Mouse (Mus musculus): ENCODE measurements around the gene Slx1b. TPM values are rescaled to one million over a fixed set of nuclear protein-coding genes. Genes with fewer than 3 reads are reported as not detected.

Gene Slx1b
- total RNA-seq, 1 experiment: 22.3 TPM

GRCm38 (mm10) chr7:126665269-126665668, 30.3 kb downstream of the Slx1b start:
- in situ Hi-C loops (cut with MboI; ENCODE audit: low sequenced_read_pairs in 2 of 2, unreplicated experiment in 2 of 2): no loop called here
- H3K9me3 ChIP-seq (ENCODE audit: control insufficient read depth, insufficient read depth, low read depth, low read length): no peaks in the 10 kb centered on the region
- no peaks in the 10 kb centered on the region for H3K4me1 ChIP-seq (ENCODE audit: control insufficient read depth in 2 of 2, insufficient read depth in 2 of 2, low read length in 2 of 2, poor library complexity in 1 of 2)
- DNase-seq (ENCODE audit: low read depth, low spot score): no peak
- H3K27ac ChIP-seq (ENCODE audit: insufficient read depth, low read depth, low read length, poor library complexity, severe bottlenecking): no peak overlapping the region
- no peak overlapping the region for H3K4me3 ChIP-seq (ENCODE audit: insufficient read depth in 1 of 2, low read depth in 1 of 2, low read length in 2 of 2, poor library complexity in 1 of 2, severe bottlenecking in 1 of 2)
- TF ChIP-seq MAFK (IDR thresholded peaks at IDR 0.05; ENCODE audit: insufficient read depth, low read depth, low read length) (no peak), HCFC1 (IDR thresholded peaks at IDR 0.05; ENCODE audit: borderline replicate concordance, insufficient read depth, low read length) (no peak), CHD2 (IDR thresholded peaks at IDR 0.05; ENCODE audit: low read depth, low read length) (no peak)
- H3K36me3 ChIP-seq (ENCODE audit: control insufficient read depth, insufficient read depth, low read length, poor library complexity, severe bottlenecking): peaks cover 11% of the 10 kb centered on the region; the same call in 1 of the 2 replicates
- no peak overlapping the region for H3K9ac ChIP-seq (ENCODE audit: insufficient read depth, low read depth, low read length, poor library complexity, severe bottlenecking)

DNA sequence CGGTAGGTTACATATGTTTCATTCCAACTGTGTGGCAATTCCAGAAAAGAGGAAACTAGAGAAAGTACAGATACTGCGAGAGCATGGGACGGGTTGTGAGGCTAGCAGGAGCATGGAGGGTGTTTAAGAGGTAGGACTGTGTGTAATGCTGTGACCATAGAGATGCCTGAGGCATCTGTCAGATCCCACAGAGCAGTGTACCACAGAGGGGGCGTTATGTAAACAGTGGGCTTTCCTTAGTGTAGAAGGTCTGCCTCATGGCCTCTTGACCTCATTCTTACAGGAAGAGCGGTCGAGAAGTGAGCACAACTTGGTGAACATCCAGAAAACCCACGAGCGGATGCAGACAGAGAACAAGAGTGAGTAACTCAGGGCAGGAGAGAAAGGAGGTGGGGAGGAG, 31.9 kb downstream of the Slx1b start:
- H3K9ac ChIP-seq (ENCODE audit: insufficient read depth, low read depth, low read length, poor library complexity, severe bottlenecking): no peak overlapping the region
- no peaks in the 10 kb centered on the region for H3K4me1 ChIP-seq (ENCODE audit: control insufficient read depth in 2 of 2, insufficient read depth in 2 of 2, low read length in 2 of 2, poor library complexity in 1 of 2)
- peaks cover 11% of the 10 kb centered on the region; the same call in 1 of the 2 replicates for H3K36me3 ChIP-seq (ENCODE audit: control insufficient read depth, insufficient read depth, low read length, poor library complexity, severe bottlenecking)
- no peaks in the 10 kb centered on the region for H3K9me3 ChIP-seq (ENCODE audit: control insufficient read depth, insufficient read depth, low read depth, low read length)
- H3K4me3 ChIP-seq (ENCODE audit: insufficient read depth in 1 of 2, low read depth in 1 of 2, low read length in 2 of 2, poor library complexity in 1 of 2, severe bottlenecking in 1 of 2): no peak overlapping the region
- no peak overlapping the region for H3K27ac ChIP-seq (ENCODE audit: insufficient read depth, low read depth, low read length, poor library complexity, severe bottlenecking)
- DNase-seq (ENCODE audit: low read depth, low spot score): no peak
- in situ Hi-C loops (cut with MboI; ENCODE audit: low sequenced_read_pairs in 2 of 2, unreplicated experiment in 2 of 2): no loop called here
- no peak for TF ChIP-seq HCFC1 (IDR thresholded peaks at IDR 0.05; ENCODE audit: borderline replicate concordance, insufficient read depth, low read length)
- TF ChIP-seq ZC3H11A (IDR thresholded peaks at IDR 0.05; ENCODE audit: borderline replicate concordance, low read depth, low read length): no peak
- no peak for TF ChIP-seq MAFK (IDR thresholded peaks at IDR 0.05; ENCODE audit: insufficient read depth, low read depth, low read length)
- no peak for TF ChIP-seq CHD2 (IDR thresholded peaks at IDR 0.05; ENCODE audit: low read depth, low read length)
- TF ChIP-seq ZNF384 (IDR thresholded peaks at IDR 0.05; ENCODE audit: low read depth, low read length): no peak

DNA sequence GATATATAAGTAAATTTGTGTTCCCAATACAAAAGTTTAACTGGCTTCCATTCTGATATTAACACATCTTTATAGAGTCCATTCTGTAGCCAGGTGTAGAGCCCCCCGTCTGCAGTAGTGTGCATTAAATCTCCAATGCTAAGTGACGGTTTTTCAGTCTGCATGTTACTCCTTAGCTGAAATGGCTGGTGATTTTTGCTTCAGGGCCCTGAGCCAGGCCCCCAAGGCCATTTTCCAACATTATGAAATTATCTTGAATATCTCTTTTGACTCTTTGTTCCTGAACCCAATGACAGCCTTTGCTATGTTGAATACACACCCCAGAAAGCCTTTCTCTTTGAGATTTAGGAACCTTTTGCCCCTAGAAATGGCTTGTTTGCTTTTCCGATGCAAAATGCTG, 35.8 kb downstream of the Slx1b start:
- Histone ChIP-seq H3K4me1 (ENCODE audit: control insufficient read depth in 2 of 2, insufficient read depth in 2 of 2, low read length in 2 of 2, poor library complexity in 1 of 2) (no peaks in the 10 kb centered on the region), H3K36me3 (ENCODE audit: control insufficient read depth, insufficient read depth, low read length, poor library complexity, severe bottlenecking) (peaks cover 4% of the 10 kb centered on the region; the same call in 1 of the 2 replicates), H3K27ac (ENCODE audit: insufficient read depth, low read depth, low read length, poor library complexity, severe bottlenecking) (no peak overlapping the region), H3K9ac (ENCODE audit: insufficient read depth, low read depth, low read length, poor library complexity, severe bottlenecking) (no peak overlapping the region), H3K4me3 (ENCODE audit: insufficient read depth in 1 of 2, low read depth in 1 of 2, low read length in 2 of 2, poor library complexity in 1 of 2, severe bottlenecking in 1 of 2) (no peak overlapping the region), H3K9me3 (ENCODE audit: control insufficient read depth, insufficient read depth, low read depth, low read length) (no peaks in the 10 kb centered on the region)
- no peak for DNase-seq (ENCODE audit: low read depth, low spot score)
- in situ Hi-C loops (cut with MboI; ENCODE audit: low sequenced_read_pairs in 2 of 2, unreplicated experiment in 2 of 2): no loop called here
- TF ChIP-seq CHD2 (IDR thresholded peaks at IDR 0.05; ENCODE audit: low read depth, low read length) (no peak), MAFK (IDR thresholded peaks at IDR 0.05; ENCODE audit: insufficient read depth, low read depth, low read length) (no peak), ZNF384 (IDR thresholded peaks at IDR 0.05; ENCODE audit: low read depth, low read length) (no peak)

- Histone ChIP-seq H3K27ac (ENCODE audit: insufficient read depth, low read depth, low read length, poor library complexity, severe bottlenecking) (no peak overlapping the region), H3K36me3 (ENCODE audit: control insufficient read depth, insufficient read depth, low read length, poor library complexity, severe bottlenecking) (no peaks in the 10 kb centered on the region), H3K9me3 (ENCODE audit: control insufficient read depth, insufficient read depth, low read depth, low read length) (no peaks in the 10 kb centered on the region), H3K4me3 (ENCODE audit: insufficient read depth in 1 of 2, low read depth in 1 of 2, low read length in 2 of 2, poor library complexity in 1 of 2, severe bottlenecking in 1 of 2) (no peak overlapping the region), H3K4me1 (ENCODE audit: control insufficient read depth in 2 of 2, insufficient read depth in 2 of 2, low read length in 2 of 2, poor library complexity in 1 of 2) (no peaks in the 10 kb centered on the region), H3K9ac (ENCODE audit: insufficient read depth, low read depth, low read length, poor library complexity, severe bottlenecking) (no peak overlapping the region)
- TF ChIP-seq CHD2 (IDR thresholded peaks at IDR 0.05; ENCODE audit: low read depth, low read length) (no peak), HCFC1 (IDR thresholded peaks at IDR 0.05; ENCODE audit: borderline replicate concordance, insufficient read depth, low read length) (no peak), MAFK (IDR thresholded peaks at IDR 0.05; ENCODE audit: insufficient read depth, low read depth, low read length) (no peak), ZC3H11A (IDR thresholded peaks at IDR 0.05; ENCODE audit: borderline replicate concordance, low read depth, low read length) (no peak), ZNF384 (IDR thresholded peaks at IDR 0.05; ENCODE audit: low read depth, low read length) (no peak)
- in situ Hi-C loops (cut with MboI; ENCODE audit: low sequenced_read_pairs in 2 of 2, unreplicated experiment in 2 of 2): no loop called here
- DNase-seq (ENCODE audit: low read depth, low spot score): no peak
Observed at GRCm38 (mm10) chr7:126657522-126657921, 38.1 kb downstream of the Slx1b start.

DNA sequence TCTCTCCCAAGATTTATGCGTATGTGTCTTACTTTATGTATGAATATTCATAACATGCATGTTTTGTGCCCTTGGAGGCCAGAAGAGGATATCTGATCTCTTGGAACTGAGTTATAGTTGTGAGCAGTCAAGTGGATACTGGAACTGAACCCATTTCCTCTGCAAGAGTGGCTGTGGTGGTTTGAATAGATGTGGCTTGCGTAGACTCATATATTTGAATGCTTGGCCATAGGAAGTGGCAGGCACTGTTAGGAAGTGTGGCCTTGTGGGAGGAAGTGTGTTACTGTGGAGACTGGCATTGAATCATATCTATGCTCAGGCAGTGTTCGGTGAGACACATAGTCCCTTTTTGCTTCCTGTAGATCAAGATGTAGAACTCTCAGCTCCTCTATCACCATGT, 39.9 kb downstream of the Slx1b start:
- in situ Hi-C loops (cut with MboI; ENCODE audit: low sequenced_read_pairs in 2 of 2, unreplicated experiment in 2 of 2): no loop called here
- no peaks in the 10 kb centered on the region for H3K4me1 ChIP-seq (ENCODE audit: control insufficient read depth in 2 of 2, insufficient read depth in 2 of 2, low read length in 2 of 2, poor library complexity in 1 of 2)
- TF ChIP-seq MAFK (IDR thresholded peaks at IDR 0.05; ENCODE audit: insufficient read depth, low read depth, low read length) (no peak), CHD2 (IDR thresholded peaks at IDR 0.05; ENCODE audit: low read depth, low read length) (no peak), HCFC1 (IDR thresholded peaks at IDR 0.05; ENCODE audit: borderline replicate concordance, insufficient read depth, low read length) (no peak), ZC3H11A (IDR thresholded peaks at IDR 0.05; ENCODE audit: borderline replicate concordance, low read depth, low read length) (no peak), ZNF384 (IDR thresholded peaks at IDR 0.05; ENCODE audit: low read depth, low read length) (no peak)
- H3K9ac ChIP-seq (ENCODE audit: insufficient read depth, low read depth, low read length, poor library complexity, severe bottlenecking): no peak overlapping the region
- H3K9me3 ChIP-seq (ENCODE audit: control insufficient read depth, insufficient read depth, low read depth, low read length): no peaks in the 10 kb centered on the region
- no peak for DNase-seq (ENCODE audit: low read depth, low spot score)
- no peak overlapping the region for H3K27ac ChIP-seq (ENCODE audit: insufficient read depth, low read depth, low read length, poor library complexity, severe bottlenecking)
- H3K4me3 ChIP-seq (ENCODE audit: insufficient read depth in 1 of 2, low read depth in 1 of 2, low read length in 2 of 2, poor library complexity in 1 of 2, severe bottlenecking in 1 of 2): no peak overlapping the region
- H3K36me3 ChIP-seq (ENCODE audit: control insufficient read depth, insufficient read depth, low read length, poor library complexity, severe bottlenecking): no peaks in the 10 kb centered on the region

Measured in ES-E14 (cell line).